Mouse (Mus musculus): ENCODE measurements around the gene Fdps. TPM values are rescaled to one million over a fixed set of nuclear protein-coding genes. Genes with fewer than 3 reads are reported as not detected.
"Not testable (repeated sequence)": the region's sequence is repeated elsewhere in the genome, so short reads cannot be mapped to it uniquely, and the experiment has no call there.

The Fdps gene
- total RNA-seq, 2 experiments from 2014 or later: 165 to 177 TPM

GRCm38 (mm10) chr3:89106881-89107280 lies 5.1 kb upstream of the Fdps start:
- DNase-seq (ENCODE audit: extremely low spot score in 1 of 2, low spot score in 2 of 2): no peak
- intact Hi-C loops (cut with DNase I): no loop called here

- intact Hi-C loops (cut with DNase I): no loop called here
Observed at GRCm38 (mm10) chr3:89103291-89103595, 1.5 kb upstream of the Fdps start.

GRCm38 (mm10) chr3:89102495-89103290 lies 934 bp upstream of the Fdps start:
- intact Hi-C loops (cut with DNase I): no loop called here
- no peak for DNase-seq (ENCODE audit: extremely low spot score in 1 of 2, low spot score in 2 of 2)

More at GRCm38 (mm10) chr3:89103291-89103595, 1.5 kb upstream of the Fdps start:
- DNase-seq (ENCODE audit: extremely low spot score in 1 of 2, low spot score in 2 of 2): no peak

DNA sequence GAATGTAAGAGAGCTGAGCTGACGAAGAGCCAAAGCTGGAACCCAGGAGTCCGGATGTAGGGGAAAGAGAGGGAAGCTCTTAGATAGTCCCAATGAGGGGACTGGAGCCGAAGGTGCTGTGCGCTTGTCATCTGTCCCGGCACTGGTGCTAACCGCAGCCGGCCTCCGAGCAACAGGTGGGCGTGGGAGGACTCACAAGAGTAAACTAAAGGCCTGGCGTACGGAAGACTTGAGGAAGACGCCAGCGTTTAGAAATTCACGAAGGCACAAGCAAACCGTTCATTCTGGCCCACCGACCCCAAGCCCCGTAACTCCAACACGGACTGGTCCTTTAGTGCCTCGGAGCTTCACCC lies 324 bp downstream of the Fdps start:
- intact Hi-C loops (cut with DNase I): no loop called here
- peak in 1 of 2 experiments; percentile 65 for DNase-seq (ENCODE audit: extremely low spot score in 1 of 2, low spot score in 2 of 2)

- intact Hi-C loops (cut with DNase I): no loop called here
- peak in 1 of 2 experiments; percentile 71 for DNase-seq (ENCODE audit: extremely low spot score in 1 of 2, low spot score in 2 of 2)
Observed at GRCm38 (mm10) chr3:89100811-89101210, 948 bp downstream of the Fdps start, which contains the start of gene Gm43738. TSS of gene Gm43738 (minus strand) at chr3:89101099.

- DNase-seq (ENCODE audit: extremely low spot score in 1 of 2, low spot score in 2 of 2): no peak
- intact Hi-C loops (cut with DNase I): no loop called here
Observed at GRCm38 (mm10) chr3:89094021-89094420, 7.7 kb downstream of the Fdps start.

DNA sequence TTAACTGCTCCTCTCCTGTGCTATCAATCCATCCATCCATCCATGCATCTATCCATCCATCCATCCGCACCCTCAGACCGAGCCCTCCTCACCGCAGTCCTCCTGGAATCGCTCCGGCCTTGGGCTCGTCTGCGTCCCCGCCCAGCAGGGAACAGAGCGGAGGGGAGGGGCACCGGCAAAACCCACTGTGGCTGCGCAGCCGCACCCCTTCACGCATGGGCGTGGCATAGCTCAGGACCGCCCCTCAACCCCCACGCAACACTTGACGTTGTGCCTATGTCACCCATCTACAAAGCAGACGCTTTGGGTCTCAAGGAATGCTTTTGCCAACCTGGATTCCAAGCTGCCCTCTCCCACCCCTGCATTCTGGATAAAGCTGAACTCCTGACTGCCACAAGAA lies 8.6 kb downstream of the Fdps start, which contains the start of gene Rusc1:
TSS of gene Rusc1 (minus strand) at position 137 of the 400 bp plus-strand sequence.
- DNase-seq (ENCODE audit: extremely low spot score in 1 of 2, low spot score in 2 of 2): peak; percentile 92 to 94
- intact Hi-C loops (cut with DNase I): no loop called here

- intact Hi-C loops (cut with DNase I): no loop called here
- no peak for DNase-seq (ENCODE audit: extremely low spot score in 1 of 2, low spot score in 2 of 2)
Observed at GRCm38 (mm10) chr3:89092509-89093090, 9.2 kb downstream of the Fdps start.

DNA sequence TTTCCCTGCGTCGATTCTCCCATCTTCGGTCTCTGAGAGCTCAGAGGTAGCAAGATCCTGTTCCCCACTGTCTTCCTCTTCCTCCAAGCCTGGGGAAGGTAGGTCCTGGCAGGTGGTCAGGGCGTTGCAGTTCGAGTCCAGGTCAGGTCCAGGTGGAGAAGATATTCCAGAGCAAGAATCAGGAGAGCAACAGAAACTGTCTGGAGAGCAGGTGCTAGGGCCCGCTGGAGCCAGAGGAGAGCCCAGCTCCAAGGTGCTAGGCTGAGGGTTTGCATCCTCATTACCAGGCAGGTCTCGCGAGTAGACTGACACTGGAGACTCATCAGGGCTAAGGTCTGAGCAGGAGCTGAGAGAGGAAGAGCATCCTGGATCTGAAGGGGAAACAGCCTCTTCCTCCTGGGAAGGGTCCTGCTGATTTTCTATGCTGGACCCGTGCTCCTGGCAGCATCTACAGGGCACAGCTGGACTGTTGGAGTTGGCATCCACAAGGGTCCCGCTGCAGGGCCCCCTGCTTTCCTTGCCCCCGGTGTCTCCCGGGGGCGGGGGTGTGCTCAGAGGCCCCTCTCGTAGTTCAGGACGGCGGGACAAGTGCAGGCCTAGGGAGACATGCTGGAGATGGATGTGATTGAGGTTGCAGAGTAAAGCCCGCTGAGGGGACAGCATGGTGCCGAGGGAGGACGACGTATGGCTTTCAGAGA lies 9.8 kb downstream of the Fdps start:
- no peak for DNase-seq (ENCODE audit: extremely low spot score in 1 of 2, low spot score in 2 of 2)
- intact Hi-C loops (cut with DNase I): loop anchor here (2.0 kb wide), 1 partner anchor 67 kb away; no protein-coding TSS in a partner anchor

DNA sequence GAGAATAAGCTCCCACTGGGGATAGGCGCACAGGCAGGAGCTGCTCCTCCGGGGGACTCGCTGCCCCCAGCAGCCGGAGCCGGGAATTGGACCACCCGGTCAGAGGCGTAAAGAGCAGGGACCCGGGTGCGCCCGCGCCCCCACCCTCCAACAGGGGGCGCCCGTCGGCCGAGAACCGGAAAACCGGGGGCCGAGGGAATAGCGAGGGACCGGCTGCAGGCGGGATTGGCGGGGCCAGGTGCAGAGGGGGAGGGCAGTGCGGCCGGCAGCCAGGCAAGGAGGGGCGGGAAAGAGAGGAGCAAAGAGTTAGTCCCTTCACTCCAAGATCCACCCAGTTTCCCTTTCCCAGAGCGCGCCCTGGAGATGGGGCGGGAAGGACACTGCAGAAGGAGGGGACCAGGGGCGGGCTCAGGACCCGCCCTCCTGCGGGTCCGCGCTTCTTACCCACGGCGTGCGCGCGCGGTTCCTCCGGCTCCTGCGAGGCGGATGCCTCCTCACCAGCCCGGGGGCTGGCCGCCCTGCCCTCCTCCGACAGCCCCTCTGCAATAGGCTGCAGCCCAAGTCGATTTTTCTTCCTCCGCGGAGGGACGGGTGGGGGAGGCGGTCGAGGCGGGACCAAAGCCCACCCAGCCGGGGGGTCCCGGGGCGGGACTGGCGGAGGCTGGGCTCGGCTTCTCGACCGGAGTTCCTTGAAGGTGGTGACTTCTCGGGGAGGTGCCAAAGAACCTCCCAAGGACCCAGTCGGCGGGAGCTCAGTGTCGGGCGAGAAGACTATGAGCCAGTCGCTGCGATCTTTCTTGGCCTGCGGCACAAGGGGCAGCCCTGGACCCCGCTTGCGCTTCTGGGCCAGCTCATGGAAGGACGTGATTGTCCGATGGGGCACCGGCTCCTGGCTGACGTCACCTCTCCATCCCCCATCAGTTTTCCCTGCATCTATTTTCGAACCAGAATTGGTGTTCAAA lies 10.8 kb downstream of the Fdps start:
- DNase-seq (ENCODE audit: extremely low spot score in 1 of 2, low spot score in 2 of 2): peak; percentile 71 to 88
- intact Hi-C loops (cut with DNase I): loop anchor here (2.0 kb wide), 1 partner anchor 68 kb away; no protein-coding TSS in a partner anchor

DNA sequence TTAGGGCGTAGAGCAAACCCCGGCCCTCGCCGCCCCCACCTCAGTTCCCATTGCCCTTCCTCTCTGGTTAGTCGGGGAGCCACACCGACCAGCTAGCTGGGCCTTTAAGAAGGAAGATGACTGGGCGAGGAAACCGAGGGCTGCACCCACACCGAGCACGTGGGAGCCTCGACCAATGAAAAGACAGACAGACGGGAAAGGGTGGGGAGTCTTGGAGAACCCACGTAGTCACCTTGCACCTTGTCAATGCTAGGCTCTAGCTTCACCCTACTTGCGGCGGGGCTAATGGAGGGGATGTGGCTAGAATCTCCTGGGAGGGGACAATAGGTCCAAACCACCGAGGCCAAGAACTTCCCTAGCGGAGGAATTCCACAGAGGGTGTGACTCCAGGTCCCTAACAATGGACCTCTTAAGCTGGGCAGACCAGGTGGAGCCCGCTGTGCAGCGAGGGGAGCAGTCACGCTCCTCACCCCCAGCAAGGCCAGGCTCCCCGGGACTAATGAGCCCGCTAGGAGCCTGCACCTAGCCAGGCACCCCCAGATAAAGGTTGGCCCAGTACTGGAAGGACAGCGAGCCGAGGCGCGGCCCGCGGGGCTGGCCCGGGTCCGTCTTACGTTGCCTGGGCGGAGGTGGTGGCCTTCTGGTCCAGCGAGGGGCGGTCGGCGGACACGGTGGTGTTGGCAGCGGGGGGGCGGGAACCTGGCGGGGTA lies 11.7 kb downstream of the Fdps start:
- intact Hi-C loops (cut with DNase I): loop anchor here (2.0 kb wide), 1 partner anchor 69 kb away; no protein-coding TSS in a partner anchor
- DNase-seq (ENCODE audit: extremely low spot score in 1 of 2, low spot score in 2 of 2): peak; percentile 86 to 88

GRCm38 (mm10) chr3:89088974-89089373 lies 12.8 kb downstream of the Fdps start:
- no peak for DNase-seq (ENCODE audit: extremely low spot score in 1 of 2, low spot score in 2 of 2)
- intact Hi-C loops (cut with DNase I): no loop called here

- intact Hi-C loops (cut with DNase I): no loop called here
Observed at GRCm38 (mm10) chr3:89087338-89088110, 14.2 kb downstream of the Fdps start.

DNA sequence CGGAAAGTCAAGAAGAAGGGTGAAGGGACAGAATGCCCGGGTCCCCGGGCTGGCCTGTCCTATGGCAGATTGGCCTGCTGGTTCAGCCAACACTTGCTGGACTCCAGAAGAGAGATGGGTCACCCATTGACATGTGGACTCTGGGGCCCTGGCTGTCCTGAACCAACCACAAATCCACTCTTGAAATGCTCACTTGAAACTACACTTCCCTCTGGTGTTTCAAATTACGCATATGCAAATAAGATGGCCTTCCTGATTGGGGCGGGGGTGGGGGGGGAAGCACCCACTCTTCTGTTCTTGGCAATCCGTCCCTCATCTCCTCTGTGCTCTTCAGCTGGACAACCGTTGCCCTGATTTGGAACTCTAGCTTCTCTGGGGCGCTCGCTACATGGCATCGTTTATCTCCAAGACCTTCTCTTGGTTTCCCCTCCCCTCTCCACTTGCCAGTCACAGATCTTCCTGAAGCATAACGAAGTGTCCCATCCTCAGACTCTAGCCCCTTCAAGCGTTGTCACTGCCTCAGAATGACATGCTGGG lies 17.0 kb downstream of the Fdps start:
- no peak for DNase-seq (ENCODE audit: extremely low spot score in 1 of 2, low spot score in 2 of 2)
- intact Hi-C loops (cut with DNase I): no loop called here

More at GRCm38 (mm10) chr3:89087338-89088110, 14.2 kb downstream of the Fdps start:
- DNase-seq (ENCODE audit: extremely low spot score in 1 of 2, low spot score in 2 of 2): peak; percentile 67 to 88

GRCm38 (mm10) chr3:89084133-89084532 lies 17.6 kb downstream of the Fdps start:
- DNase-seq (ENCODE audit: extremely low spot score in 1 of 2, low spot score in 2 of 2): no peak
- intact Hi-C loops (cut with DNase I): no loop called here

DNA sequence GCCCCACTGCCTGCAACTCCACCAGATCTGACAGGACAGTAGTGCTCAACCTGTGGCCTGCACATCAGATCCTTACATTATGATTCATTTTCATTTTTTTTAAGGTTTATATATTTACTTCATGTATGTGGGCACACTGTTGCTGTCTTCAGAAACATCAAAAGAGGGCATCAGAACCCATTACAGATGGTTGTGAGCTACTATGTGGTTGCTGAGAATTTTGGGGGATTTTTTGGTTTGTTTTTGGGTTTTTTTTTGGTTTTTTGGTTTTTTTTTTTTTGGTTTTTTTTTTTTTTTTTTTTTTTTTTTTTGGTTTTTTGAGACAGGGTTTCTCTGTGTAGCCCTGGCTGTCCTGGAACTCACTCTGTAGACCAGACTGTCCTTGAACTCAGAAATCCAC lies 19.5 kb downstream of the Fdps start:
- intact Hi-C loops (cut with DNase I); DNase-seq (ENCODE audit: extremely low spot score in 1 of 2, low spot score in 2 of 2): not testable (repeated sequence)

- intact Hi-C loops (cut with DNase I): no loop called here
- DNase-seq (ENCODE audit: extremely low spot score in 1 of 2, low spot score in 2 of 2): no peak
Observed at GRCm38 (mm10) chr3:89077383-89077782, 24.4 kb downstream of the Fdps start.
